Mouse (Mus musculus) brain, embryonic 18.5 days (tissue): Measurements from ENCODE around the gene Sorbs2.

Experiments used
- DNase-seq: peaks from one replicate; pipeline ENCODE4 v3.0.0-alpha.2; 2012; ENCODE audit warnings: low read depth, low spot score

The Sorbs2 gene

GRCm38 (mm10) chr8:45755482-45755881, 247.9 kb downstream of the Sorbs2 start:
- no peak for DNase-seq

DNA sequence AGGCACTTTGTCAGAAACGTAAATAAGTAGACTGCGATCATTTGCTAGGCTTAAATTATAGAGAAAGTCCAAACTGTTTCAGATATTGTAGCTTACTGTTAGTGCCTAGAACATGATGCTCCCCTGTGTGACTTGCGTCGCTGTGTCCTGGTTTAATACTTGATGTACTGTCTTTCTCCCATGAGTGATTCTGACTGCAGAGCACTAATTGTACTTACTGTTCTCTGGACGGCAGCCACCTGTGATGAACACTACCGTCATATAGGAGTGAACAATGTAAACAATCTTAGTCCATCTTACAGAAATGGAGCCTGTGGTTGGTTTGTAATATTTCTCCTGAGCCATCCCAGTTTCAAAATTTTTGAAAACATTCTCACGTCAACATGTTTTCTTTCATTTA, 248.4 kb downstream of the Sorbs2 start:
- DNase-seq = no peak

DNA sequence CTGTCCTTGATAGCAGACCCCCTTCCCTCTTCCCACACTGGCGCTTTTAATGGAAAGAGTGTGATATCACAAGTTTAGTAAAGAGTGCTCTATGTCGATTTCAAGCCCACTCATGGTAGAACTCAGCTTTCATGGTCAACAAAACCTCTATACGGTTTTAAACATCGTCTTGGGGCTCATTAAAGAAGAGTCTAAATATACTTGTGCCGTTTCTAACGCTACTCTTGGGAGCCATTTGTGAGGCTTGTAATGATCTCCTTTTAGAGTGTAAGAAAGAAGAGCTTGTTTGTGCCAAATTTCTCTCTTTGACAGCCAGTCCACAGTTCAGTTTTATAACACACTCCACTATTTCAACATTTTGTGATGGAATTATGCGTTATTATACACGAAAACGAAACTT, 253.0 kb downstream of the Sorbs2 start:
- no peak for DNase-seq

DNA sequence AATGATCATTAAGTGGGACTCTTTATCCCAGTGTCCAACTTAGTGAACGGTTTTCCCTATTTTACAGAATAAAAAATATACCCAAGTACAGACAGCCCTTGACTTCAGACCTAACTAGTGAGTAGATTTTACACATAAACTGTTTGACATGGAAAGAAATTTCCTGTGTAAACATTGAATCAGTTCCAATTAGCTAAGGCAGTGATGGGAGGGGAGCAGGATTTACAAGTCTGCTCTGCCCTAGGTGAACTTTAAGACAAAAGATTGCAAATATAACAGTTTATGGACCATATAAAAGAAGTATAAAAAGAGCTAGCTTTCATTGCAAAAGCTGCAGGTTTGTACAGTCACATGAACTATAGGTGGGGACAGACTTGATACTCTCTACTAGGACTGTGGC, 253.5 kb downstream of the Sorbs2 start:
- DNase-seq = no peak

GRCm38 (mm10) chr8:45762982-45763689, 255.5 kb downstream of the Sorbs2 start:
- no peak for DNase-seq

- DNase-seq = no peak
These were observed 256.2 kb downstream of the Sorbs2 start for GRCm38 (mm10) chr8:45763690-45764342.

DNA sequence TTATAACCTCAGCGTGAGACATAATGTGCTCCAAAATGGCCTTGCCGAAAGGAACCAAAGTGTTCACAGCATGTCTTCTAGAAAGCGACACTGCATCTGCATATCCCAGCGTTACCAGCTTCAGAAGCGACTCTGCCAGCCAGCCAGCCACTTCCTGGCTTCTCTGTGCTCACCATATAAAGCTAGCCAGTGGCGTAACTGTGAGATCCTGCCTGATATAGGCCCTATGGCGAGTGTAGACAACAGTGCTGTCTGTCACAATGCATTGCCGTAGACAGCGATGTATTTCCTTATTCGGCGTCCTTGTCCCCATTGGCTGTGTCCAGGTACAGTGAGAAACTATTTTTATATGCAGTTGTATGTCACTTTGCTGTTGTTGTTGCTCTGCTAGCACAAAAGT, 258.6 kb downstream of the Sorbs2 start:
- DNase-seq = no peak

GRCm38 (mm10) chr8:45774841-45775240, 267.3 kb downstream of the Sorbs2 start:
- no peak for DNase-seq

DNA sequence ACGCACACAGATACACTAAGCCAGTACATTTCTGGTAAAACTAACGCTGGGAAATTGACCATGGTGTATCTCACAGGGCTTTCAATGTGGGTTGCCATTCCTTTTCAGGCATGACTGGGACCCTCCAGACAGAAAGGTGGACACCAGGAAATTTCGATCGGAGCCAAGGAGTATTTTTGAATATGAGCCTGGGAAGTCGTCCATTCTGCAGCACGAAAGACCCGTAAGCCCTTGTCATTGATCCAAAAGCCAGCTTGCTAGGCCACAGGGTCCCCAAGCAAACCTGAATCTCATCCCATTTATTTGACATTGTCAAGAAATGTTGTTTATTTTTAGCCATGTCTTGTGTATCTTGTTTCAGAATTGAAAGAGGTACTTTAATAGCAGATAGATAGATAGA, 267.9 kb downstream of the Sorbs2 start:
- DNase-seq = no peak

DNA sequence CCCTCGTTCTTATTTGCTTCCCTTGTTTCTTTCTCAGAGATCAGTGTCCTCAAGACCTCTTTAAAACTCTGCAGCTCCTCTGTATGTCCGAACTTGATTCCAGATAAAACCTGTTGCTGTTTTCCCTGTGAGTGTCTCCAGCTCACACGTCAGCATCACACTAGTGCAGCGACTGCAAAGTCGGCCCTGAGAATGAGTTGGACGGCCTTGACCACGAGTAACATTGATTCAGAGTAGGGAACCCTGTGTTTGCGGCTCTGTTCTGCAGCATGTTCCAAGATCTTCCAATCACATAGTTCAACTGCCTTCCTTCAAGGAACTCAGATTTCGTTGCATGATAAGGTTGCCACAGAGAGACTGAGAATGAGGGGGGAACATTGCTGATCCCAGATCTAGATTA, 268.8 kb downstream of the Sorbs2 start:
- no peak for DNase-seq

GRCm38 (mm10) chr8:45776977-45777376, 269.4 kb downstream of the Sorbs2 start:
- DNase-seq = no peak

DNA sequence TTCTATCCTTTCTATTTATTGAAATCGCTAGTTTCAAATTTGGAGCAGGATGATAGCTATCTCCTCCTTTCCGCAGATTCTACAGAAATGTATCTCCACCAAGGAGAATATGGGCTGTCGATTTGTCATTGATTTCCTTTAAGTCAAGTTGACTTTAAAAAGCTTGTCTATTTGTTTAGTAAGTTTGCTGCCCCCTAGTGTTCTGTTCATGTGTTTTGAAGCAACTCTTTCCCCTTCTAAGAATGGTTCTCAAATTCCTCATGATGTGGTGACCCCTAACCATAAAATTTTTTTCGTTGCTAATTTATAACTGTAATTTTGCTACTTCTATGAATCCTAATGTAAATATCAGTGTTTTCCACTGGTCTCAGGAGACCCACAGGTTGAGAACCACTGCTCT, 273.0 kb downstream of the Sorbs2 start:
- peak; percentile 43 for DNase-seq

DNA sequence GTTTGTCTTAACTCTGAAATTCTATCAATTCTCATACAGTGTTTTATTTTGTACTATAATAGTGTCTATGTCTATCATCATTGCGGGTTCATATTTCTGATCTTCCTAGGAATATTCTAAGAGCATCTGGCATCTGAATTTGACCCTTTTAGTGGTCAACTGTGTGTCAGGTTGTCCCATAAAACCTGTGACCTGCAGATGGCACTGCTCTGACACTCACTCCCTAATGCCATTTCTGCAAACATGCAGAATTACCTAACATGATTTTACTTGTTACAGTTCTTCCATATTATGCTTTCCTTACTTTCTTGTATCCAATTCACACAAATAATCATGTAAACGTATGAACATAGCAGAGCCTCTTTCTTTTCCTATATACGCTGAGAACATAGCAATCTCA, 281.0 kb downstream of the Sorbs2 start:
- DNase-seq = no peak

GRCm38 (mm10) chr8:45794847-45795246, 287.3 kb downstream of the Sorbs2 start:
- DNase-seq = no peak

DNA sequence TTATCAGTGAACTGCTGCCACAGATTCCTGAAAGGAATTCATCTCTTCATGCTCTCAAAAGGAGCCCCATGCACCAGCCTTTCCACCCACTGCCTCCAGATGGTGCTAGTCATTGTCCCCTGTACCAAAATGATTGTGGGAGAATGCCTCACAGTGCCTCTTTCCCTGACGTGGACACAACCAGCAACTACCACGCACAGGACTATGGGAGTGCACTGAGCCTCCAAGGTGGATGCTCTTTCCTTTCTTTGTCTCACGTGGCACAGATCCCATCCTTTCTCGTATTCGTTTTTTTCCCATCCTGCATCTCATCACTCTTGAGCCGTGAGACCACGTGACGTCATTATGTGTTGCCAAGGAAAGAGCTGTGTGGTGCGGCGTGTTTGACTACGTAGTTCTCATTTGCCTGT, 288.7 kb downstream of the Sorbs2 start:
- DNase-seq = no peak

DNA sequence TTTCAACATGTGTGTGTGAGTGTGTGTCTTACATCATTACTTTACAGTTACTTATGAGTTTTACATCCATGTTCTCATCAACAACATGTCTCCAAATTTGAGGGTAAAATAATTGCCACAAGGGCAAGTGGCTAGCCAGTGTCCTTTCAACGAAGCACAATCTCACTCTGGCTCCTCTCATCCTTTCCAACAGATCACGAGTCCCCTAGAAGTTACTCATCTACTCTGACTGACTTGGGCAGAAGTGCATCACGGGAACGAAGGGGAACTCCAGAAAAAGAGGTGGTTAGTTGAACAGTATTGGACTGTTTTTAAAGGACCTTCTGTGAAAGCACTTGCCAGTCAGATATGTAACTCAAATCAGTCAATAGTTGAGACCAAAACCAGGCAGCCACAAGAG, 291.9 kb downstream of the Sorbs2 start:
- no peak for DNase-seq

- no peak for DNase-seq
These were observed 301.0 kb downstream of the Sorbs2 start for GRCm38 (mm10) chr8:45808597-45808996.

GRCm38 (mm10) chr8:45816765-45817426, 309.3 kb downstream of the Sorbs2 start:
- DNase-seq = peak; percentile 20

- DNase-seq = no peak
These were observed 314.1 kb downstream of the Sorbs2 start for GRCm38 (mm10) chr8:45821650-45822049.

GRCm38 (mm10) chr8:45829985-45830548, 322.5 kb downstream of the Sorbs2 start:
- DNase-seq = no peak

DNA sequence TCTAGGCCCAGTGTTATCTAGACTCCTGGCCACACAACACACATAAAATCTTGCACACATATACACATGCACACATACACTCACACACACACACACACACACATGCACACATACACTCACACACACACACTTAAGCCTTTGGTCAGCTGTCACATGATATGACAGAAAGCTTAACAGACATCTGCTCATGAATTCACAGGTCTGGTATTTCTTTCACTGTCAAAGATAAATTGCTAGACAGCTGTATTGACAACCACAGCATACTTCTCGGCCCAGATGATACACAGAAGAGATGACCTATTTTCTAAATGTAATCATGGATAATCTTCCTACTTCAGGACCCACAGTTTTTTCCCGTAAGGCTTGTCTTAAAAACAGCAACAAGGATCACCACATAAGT, 326.3 kb downstream of the Sorbs2 start:
- DNase-seq = no peak

GRCm38 (mm10) chr8:45843306-45843705, 335.7 kb downstream of the Sorbs2 start:
- DNase-seq = no peak
